Mouse (Mus musculus): ENCODE measurements around the gene Btn2a2. TPM values are rescaled to one million over a fixed set of nuclear protein-coding genes. Genes with fewer than 3 reads are reported as not detected.
"Not testable (repeated sequence)": the region's sequence is repeated elsewhere in the genome, so short reads cannot be mapped to it uniquely, and the experiment has no call there.

Gene Btn2a2
- 0.12 TPM in 1 of 2 replicates, not detected in the other for polyA plus RNA-seq (2015; fragmentation: Nextera tagmentation; extraction: Ambion mirVana)

DNA sequence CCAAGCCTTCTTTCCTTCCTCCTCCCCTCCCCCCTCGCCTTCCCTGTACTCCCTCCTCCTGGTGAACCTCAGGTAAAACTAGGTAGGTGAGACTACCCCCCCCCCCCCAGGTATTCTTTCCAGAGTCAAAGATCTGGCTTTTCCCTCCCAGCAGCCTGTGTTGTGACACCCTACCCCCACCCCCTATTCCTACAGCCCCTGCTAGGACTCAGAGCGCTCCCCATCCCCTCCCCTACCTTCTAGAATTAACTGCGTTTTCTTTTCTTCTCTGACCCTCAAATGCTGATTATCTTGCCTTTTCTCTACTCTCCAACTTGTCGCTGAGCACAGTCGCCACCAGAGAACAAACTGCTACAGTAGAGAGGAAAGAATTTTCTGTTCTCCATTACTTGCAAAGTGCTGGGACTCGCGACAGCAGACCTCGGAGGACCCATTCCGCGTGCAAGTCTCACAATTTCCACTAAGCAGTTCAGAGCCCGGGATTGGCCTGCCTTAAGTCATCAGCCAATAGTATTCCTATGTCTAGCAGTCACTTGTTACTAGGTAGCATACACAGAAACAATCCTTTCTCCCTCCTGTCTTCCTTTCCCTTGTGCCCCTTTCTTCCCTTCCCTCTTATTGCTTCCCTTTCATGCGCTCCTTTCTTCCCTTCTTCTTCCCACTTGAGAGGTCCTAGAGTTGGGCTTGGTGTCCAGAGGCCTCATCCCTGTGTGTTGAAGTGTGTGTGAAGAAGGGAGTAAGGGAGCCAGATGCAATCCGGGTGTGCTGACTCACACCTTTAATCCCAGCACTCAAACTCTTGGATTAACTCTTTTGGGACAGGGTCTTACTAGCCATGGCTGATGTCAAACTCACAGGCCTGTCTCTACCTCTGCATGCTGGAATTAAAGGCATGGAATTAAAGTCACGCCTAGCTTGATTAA, at the start of gene Btn2a2:
TSS of gene Btn2a2 (minus strand) at position 458 of the 923 bp plus-strand sequence.
- Histone ChIP-seq H3K4me1 (replicated peaks) (peaks cover 14% of the 10 kb centered on the region), H3K27me3 (peaks cover 7% of the 10 kb centered on the region), H3K4me3 (peak within 1 kb of the TSS; percentile 38), H3K9me3 (no peaks in the 10 kb centered on the region), H3K9ac (peak within 1 kb of the TSS; percentile 31; the same call in 1 of the 2 replicates), H3K36me3 (no peaks in the 10 kb centered on the region), H3K27ac (no peak within 1 kb of the TSS), H3K4me2 (peak within 1 kb of the TSS; percentile 61)
- 4% methylated on average over 13 of the region's 14 CpGs for WGBS
- peak; percentile 97 for ATAC-seq (ENCODE audit: low FRiP score)

DNA sequence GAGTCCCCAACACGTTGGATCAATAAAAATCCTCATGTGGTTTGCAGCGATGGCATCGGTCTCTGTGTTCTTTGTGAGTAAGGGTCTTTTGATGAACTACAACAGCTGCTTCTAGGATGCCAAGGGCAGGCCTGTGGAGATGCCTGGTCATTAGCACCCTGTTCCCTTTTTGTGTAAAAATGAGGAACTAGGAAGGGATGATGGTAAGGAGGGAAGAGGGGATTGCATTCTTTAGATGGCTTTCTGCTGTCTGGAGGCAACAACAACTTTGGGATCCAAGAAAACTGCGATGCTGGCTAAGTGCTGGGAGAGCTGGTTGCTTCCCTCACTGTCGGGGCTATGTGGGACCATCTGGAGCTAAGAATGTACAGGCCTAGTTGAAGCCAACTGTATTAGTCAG, 49.6 kb upstream of the Btn2a2 start:
- Histone ChIP-seq H3K36me3 (no peaks in the 10 kb centered on the region), H3K4me3 (no peak overlapping the region), H3K4me1 (replicated peaks) (peaks cover 31% of the 10 kb centered on the region), H3K27me3 (no peaks in the 10 kb centered on the region), H3K9me3 (no peaks in the 10 kb centered on the region), H3K27ac (no peak overlapping the region), H3K9ac (no peak overlapping the region), H3K4me2 (no peak overlapping the region)
- no peak for ATAC-seq (ENCODE audit: low FRiP score)
- whole genome bisulfite sequencing: 75% methylated on average over 5 of the region's 5 CpGs

DNA sequence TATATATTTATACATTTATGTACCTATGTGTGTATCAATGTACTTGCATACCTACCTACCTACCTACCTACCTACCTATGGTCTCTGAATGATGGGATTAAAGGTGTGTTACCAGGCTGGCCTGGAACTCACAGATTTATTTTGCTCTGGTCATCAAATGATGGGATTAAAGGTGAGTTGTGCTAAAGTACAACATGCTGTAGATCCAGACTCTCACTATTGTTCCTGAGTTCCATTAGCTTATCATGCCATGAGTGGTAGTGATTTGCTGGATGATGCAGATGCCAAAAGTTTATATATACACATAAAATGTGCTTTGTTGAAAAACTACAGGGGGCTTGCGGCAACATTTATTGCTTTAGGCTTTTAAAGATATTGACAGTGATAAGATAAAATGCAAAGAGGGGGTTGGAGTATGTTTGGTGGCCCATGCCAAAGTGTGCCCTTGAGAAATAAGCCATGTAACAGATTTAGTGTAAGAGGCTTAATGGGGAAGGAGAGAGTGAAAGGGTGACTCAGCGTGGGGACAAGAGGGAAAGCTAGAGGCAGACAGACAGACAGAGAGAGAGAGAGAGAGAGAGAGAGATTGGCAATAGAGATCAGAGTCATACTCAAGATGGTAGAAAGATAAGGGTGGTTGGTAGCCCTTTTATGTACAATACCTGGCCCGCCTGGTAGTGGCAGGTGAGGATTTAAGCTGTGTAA, 48.5 kb upstream of the Btn2a2 start:
- H3K4me1 ChIP-seq (replicated peaks): peaks cover 36% of the 10 kb centered on the region
- H3K4me3 ChIP-seq: no peak overlapping the region
- no peaks in the 10 kb centered on the region for H3K9me3 ChIP-seq
- no peak overlapping the region for H3K27ac ChIP-seq
- peak overlapping the region; percentile 74 for H3K4me2 ChIP-seq
- H3K27me3 ChIP-seq: no peaks in the 10 kb centered on the region
- 87% methylated on average over 3 of the region's 3 CpGs for WGBS
- no peaks in the 10 kb centered on the region for H3K36me3 ChIP-seq
- no peak overlapping the region for H3K9ac ChIP-seq
- ATAC-seq (ENCODE audit: low FRiP score): no peak

DNA sequence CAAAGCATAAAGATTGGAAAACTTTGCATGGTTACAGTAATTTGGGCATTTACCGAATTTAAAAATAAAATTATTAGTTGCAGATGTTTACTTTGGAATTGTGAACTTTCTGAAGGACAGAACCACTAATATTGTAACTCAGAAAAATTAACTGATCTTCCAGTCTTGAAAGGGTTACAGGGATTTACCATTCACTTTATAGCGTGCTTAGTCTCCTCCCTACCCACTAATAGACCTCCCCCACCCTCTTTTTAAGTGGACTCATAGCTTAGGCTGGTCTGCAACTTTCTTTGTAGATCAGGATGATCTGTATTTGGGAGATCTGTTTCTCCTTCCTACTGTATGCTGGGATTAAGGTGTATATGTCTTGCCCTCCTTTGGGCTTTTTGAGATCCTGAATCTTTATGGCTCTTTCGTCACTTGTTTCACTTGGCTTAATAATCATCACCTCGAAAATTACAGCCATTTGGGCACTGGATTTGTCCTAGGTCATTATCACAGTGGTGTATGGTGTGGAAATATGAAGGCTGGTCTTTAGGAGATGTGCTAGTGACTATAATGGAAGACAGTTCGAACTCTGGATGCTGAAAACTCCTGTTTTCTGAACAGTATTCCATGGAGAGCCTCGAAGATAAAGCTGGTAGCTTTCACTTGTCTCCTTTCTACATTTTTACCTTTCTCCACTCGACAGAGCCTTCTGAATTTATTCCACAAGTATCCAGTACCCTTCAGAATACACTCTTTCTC, 47.6 kb upstream of the Btn2a2 start:
- Histone ChIP-seq H3K27me3 (no peaks in the 10 kb centered on the region), H3K4me2 (peak overlapping the region; percentile 74), H3K9ac (peak overlapping the region; percentile 43; the same call in 1 of the 2 replicates), H3K27ac (no peak overlapping the region), H3K4me1 (replicated peaks) (peaks cover 39% of the 10 kb centered on the region), H3K36me3 (no peaks in the 10 kb centered on the region), H3K9me3 (no peaks in the 10 kb centered on the region), H3K4me3 (peak overlapping the region; percentile 51)
- WGBS: 23% methylated on average over 7 of the region's 7 CpGs
- no peak for ATAC-seq (ENCODE audit: low FRiP score)

DNA sequence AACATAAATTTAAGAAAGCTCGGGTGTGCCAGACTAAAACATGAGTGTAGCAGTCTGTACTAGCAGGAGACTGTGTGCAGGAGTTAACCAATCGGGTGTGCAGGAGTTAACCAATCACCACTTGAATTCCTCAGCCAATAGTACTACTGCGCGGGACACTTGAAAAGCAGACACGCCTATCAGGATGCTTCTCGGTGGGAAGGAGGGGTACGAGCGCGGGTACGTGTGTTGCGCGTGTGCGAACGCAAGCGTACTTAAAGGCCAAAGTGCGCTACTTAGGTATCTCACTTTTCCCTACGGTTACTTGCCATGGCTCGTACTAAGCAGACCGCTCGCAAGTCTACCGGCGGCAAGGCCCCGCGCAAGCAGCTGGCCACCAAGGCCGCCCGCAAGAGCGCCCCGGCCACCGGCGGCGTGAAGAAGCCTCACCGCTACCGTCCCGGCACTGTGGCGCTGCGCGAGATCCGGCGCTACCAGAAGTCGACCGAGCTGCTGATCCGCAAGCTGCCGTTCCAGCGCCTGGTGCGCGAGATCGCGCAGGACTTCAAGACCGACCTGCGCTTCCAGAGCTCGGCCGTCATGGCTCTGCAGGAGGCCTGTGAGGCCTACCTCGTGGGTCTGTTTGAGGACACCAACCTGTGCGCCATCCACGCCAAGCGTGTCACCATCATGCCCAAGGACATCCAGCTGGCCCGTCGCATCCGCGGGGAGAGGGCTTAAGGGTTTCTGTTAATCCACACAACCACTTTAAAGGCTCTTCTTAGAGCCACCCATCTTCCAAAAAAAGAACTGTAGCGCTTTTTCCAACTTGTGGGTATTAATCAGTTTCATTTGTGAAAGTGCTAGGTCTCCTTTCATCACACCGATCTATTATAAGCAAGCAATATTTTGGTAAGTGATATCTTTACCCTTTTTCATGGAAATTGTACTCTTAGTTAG, 46.7 kb upstream of the Btn2a2 start, which contains the start of gene Hist1h3g:
TSS of gene Hist1h3g (plus strand) at position 286 of the 939 bp plus-strand sequence.
- H3K9ac ChIP-seq: peak within 1 kb of the TSS; percentile 64
- under 1% methylated on average over 54 of the region's 62 CpGs for WGBS

DNA sequence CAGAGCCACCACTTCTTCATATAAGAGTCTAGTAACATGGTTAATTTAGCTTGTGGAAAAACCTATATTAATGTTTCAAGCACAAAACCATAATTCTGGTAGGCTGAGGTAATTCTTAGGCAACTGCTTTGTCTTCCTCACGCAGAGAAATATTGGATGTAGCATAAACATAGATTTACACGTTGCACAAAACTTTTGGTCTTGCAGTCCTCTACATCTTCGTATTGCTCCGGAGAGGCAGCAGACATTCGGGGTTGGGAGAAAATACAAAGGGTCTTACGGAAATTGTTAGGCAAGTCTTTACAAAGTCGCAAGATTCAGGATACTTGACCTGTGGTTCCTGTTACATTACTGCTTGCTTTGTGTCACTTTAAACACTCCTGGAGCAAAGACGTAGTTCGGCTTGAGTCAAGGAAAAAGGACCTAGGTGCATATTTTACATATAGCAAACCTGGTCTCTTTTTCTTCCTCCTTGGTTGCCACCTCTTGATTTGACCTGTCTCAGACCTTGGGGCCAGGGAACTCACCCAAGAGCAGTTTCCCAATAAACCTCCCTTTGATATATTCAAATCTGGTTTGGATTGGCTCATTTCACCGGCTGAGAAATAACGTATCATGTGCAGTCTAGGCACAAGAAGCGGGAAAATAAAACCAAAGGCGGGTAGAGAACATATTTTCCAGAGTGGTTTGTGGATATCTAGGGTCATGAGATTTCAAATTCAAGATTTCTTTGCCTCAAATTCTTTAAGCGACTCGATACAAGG, 45.9 kb upstream of the Btn2a2 start:
- under 1% methylated on average over 15 of the region's 15 CpGs for WGBS
- Histone ChIP-seq H3K9me3 (no peaks in the 10 kb centered on the region), H3K4me2 (peak overlapping the region; percentile 74), H3K36me3 (no peaks in the 10 kb centered on the region), H3K4me3 (peak overlapping the region; percentile 51), H3K27ac (peak overlapping the region; percentile 69), H3K27me3 (no peaks in the 10 kb centered on the region), H3K9ac (peak overlapping the region; percentile 60), H3K4me1 (replicated peaks) (peaks cover 39% of the 10 kb centered on the region)
- ATAC-seq (ENCODE audit: low FRiP score): no peak

More for the DNA sequence above, 46.7 kb upstream of the Btn2a2 start, which contains the start of gene Hist1h3g:
- H3K9me3 ChIP-seq, H3K27me3 ChIP-seq, H3K36me3 ChIP-seq: not testable (repeated sequence)
- Histone ChIP-seq H3K27ac (peak within 1 kb of the TSS; percentile 69), H3K4me3 (peak within 1 kb of the TSS; percentile 51), H3K4me2 (peak within 1 kb of the TSS; percentile 74), H3K4me1 (replicated peaks) (peaks cover 39% of the 10 kb centered on the region)
- ATAC-seq (ENCODE audit: low FRiP score): peak; percentile 90

DNA sequence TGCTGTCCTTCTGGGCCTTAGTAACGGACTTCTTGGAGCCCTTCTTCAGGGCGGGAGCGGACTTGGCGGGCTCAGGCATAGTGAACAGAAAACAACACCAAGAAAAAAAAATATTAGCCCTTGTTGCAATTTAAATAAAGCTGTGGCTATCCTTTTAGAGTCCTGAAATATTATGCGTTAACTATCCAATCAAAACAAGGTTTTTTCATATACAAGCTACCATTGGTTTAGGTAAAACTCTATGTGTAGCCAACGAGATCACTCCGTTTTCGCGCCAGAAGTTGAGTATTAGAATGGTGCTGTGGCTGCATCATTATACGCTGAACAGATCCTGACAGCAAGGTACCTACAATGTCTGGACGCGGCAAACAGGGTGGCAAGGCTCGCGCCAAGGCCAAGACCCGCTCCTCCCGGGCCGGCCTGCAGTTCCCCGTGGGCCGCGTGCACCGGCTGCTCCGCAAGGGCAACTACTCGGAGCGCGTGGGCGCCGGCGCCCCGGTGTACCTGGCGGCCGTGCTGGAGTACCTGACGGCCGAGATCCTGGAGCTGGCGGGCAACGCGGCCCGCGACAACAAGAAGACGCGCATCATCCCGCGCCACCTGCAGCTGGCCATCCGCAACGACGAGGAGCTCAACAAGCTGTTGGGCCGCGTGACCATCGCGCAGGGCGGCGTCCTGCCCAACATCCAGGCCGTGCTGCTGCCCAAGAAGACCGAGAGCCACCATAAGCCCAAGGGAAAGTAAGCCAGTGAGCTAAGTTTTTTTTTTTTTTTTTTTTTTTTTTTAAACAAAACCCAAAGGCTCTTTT, 45.1 kb upstream of the Btn2a2 start, which contains the start of gene Hist1h2af:
TSS of gene Hist1h2af (plus strand) at position 347 of the 808 bp plus-strand sequence.
- WGBS: under 1% methylated on average over 26 of the region's 53 CpGs
- Histone ChIP-seq H3K4me3 (peak within 1 kb of the TSS; percentile 51), H3K9ac (peak within 1 kb of the TSS; percentile 60), H3K4me2 (peak within 1 kb of the TSS; percentile 74), H3K27ac (peak within 1 kb of the TSS; percentile 96), H3K4me1 (replicated peaks) (peaks cover 44% of the 10 kb centered on the region)
- ATAC-seq (ENCODE audit: low FRiP score): 0 out of 2 replicates have a peak, but pooled peaks have one; percentile 23
- not testable (repeated sequence) for H3K27me3 ChIP-seq, H3K9me3 ChIP-seq, H3K36me3 ChIP-seq

DNA sequence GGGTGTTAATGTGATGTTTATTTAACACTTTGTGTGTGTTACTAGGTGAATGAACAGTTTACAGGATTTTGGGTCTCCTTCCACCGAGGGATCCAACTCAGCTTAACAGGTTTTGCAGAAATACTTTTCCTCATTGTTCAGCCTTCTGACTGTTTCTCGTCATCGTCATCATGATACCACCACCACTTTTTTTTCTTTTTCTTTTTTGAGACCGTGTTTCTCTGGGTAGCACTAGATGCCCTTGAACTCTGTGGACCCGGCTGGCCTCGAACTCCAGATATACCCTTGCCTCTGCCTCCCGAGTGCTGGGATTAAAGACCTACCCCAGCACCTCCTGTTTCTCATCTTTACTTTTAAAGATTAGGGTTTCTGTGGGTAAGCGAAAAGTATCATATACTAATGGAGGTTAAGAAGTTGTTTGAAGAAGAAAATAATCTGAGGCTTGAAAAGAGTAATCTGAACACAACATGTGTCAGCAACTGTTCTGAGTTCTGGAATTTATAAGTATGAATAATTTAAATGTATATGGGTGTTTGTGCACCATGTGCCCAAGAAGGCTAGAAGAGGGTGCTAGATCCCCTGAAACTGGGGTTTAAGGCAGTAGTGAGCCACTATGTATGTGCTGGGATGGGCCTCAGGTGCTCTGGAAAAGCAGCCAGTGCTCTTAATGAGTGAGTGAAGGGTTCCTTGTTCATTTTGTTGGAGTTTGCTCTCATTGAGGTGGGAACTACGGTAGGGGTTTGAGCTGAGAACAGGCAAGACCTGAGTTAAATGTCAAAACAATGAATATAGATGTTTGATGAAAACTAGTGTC, 43.8 kb upstream of the Btn2a2 start:
- peaks cover 49% of the 10 kb centered on the region for H3K4me1 ChIP-seq (replicated peaks)
- H3K9me3 ChIP-seq: no peaks in the 10 kb centered on the region
- no peaks in the 10 kb centered on the region for H3K27me3 ChIP-seq
- peak overlapping the region; percentile 96 for H3K27ac ChIP-seq
- no peak for ATAC-seq (ENCODE audit: low FRiP score)
- H3K4me2 ChIP-seq: peak overlapping the region; percentile 74
- no peaks in the 10 kb centered on the region for H3K36me3 ChIP-seq
- 28% methylated on average over 9 of the region's 9 CpGs for WGBS
- H3K9ac ChIP-seq: peak overlapping the region; percentile 83
- peak overlapping the region; percentile 51 for H3K4me3 ChIP-seq
